Mouse (Mus musculus) layer of hippocampus, postnatal 36 days (tissue): ENCODE data around the gene Ssh2. TPM values are rescaled to one million over a fixed set of nuclear protein-coding genes. Genes with fewer than 3 reads are reported as not detected.

ENCODE experiments used
- DNase-seq, 2 experiments: peaks; one replicate each; pipeline ENCODE4 v3.0.0; 2022
- total RNA-seq, 2 experiments: library from RNA; stranded (reverse); gene quantifications; 2 replicates each; pipeline ENCODE4 v1.2.3; 2021

The Ssh2 gene
- 10 to 100 TPM; 34.2 to 39.7 TPM for total RNA-seq

GRCm38 (mm10) chr11:77215951-77216760, at the start of gene Ssh2:
Ssh2 (plus strand) TSS chr11:77216287.
- DNase-seq, result peak; percentile 83 to 84

GRCm38 (mm10) chr11:77173731-77174130, 42.4 kb upstream of the Ssh2 start:
- DNase-seq, result no peak

- DNase-seq, result peak; percentile 14 to 35
These were observed 41.6 kb upstream of the Ssh2 start for GRCm38 (mm10) chr11:77174531-77174930.

GRCm38 (mm10) chr11:77179771-77180170, 36.3 kb upstream of the Ssh2 start:
- no peak for DNase-seq

GRCm38 (mm10) chr11:77180886-77181285, 35.2 kb upstream of the Ssh2 start:
- peak; percentile 35 to 38 for DNase-seq

- DNase-seq, result no peak
These were observed 34.6 kb upstream of the Ssh2 start for GRCm38 (mm10) chr11:77181528-77181927.

GRCm38 (mm10) chr11:77182041-77182440, 34.0 kb upstream of the Ssh2 start:
- no peak for DNase-seq

GRCm38 (mm10) chr11:77182616-77183015, 33.5 kb upstream of the Ssh2 start:
- DNase-seq, result no peak

- DNase-seq, result no peak
These were observed 31.2 kb upstream of the Ssh2 start for GRCm38 (mm10) chr11:77184926-77185325.

- no peak for DNase-seq
These were observed 27.2 kb upstream of the Ssh2 start, which contains the start of gene Efcab5 for GRCm38 (mm10) chr11:77188868-77189267. Efcab5 (minus strand) TSS chr11:77188968.

- no peak for DNase-seq
These were observed 22.7 kb upstream of the Ssh2 start for GRCm38 (mm10) chr11:77193410-77193809.

- DNase-seq, result no peak
These were observed 22.0 kb upstream of the Ssh2 start for GRCm38 (mm10) chr11:77193941-77194553.

GRCm38 (mm10) chr11:77194762-77195161, 21.3 kb upstream of the Ssh2 start:
- no peak for DNase-seq

- no peak for DNase-seq
These were observed 20.6 kb upstream of the Ssh2 start for GRCm38 (mm10) chr11:77195360-77196109.

- no peak for DNase-seq
These were observed 19.6 kb upstream of the Ssh2 start for GRCm38 (mm10) chr11:77196181-77197143.

- DNase-seq, result no peak
These were observed 16.5 kb upstream of the Ssh2 start for GRCm38 (mm10) chr11:77199636-77200035.

GRCm38 (mm10) chr11:77200703-77201102, 15.4 kb upstream of the Ssh2 start:
- DNase-seq, result no peak

GRCm38 (mm10) chr11:77214142-77214692, 1.9 kb upstream of the Ssh2 start:
- DNase-seq, result no peak

- peak; percentile 22 to 41 for DNase-seq
These were observed 1.3 kb upstream of the Ssh2 start for GRCm38 (mm10) chr11:77214755-77215154.

GRCm38 (mm10) chr11:77215483-77215882, 604 bp upstream of the Ssh2 start:
- DNase-seq, result no peak

- no peak for DNase-seq
These were observed 659 bp downstream of the Ssh2 start for GRCm38 (mm10) chr11:77216761-77217130.

GRCm38 (mm10) chr11:77230765-77231164, 14.7 kb downstream of the Ssh2 start:
- no peak for DNase-seq
